Mouse (Mus musculus) forebrain, embryonic 10.5 days (tissue): ENCODE data around the gene Dcdc2a. TPM values are rescaled to one million over a fixed set of nuclear protein-coding genes. Genes with fewer than 3 reads are reported as not detected.

Experiments
- DNase-seq: peaks from one replicate; pipeline ENCODE4 v3.0.0-alpha.2; 2017; ENCODE audit warnings: low spot score; ENCODE audit errors: extremely low spot score
- H3K27ac ChIP-seq: fragments of 300-500 bp; sonication (generic); 2 replicates; pipeline ENCODE4 v1.5.1; 2016; ENCODE audit warnings: mild to moderate bottlenecking
- H3K27me3 ChIP-seq: fragments of 300-500 bp; sonication (generic); 2 replicates; pipeline ENCODE4 v1.6.1; 2016; ENCODE audit warnings: mild to moderate bottlenecking; ENCODE audit not compliant: poor library complexity, severe bottlenecking
- H3K36me3 ChIP-seq: fragments of 300-500 bp; sonication (generic); replicated peaks from 2 replicates; pipeline ENCODE4 v1.6.1; 2016; ENCODE audit warnings: mild to moderate bottlenecking, moderate library complexity
- H3K4me1 ChIP-seq: fragments of 300-500 bp; sonication (generic); 2 replicates; pipeline ENCODE4 v1.6.1; 2016
- H3K4me3 ChIP-seq: fragments of 300-500 bp; sonication (generic); 2 replicates; pipeline ENCODE4 v1.5.1; 2016; ENCODE audit warnings: mild to moderate bottlenecking, moderate library complexity
- H3K9me3 ChIP-seq: fragments of 300-500 bp; sonication (generic); 2 replicates; pipeline ENCODE4 v1.6.1; 2016; ENCODE audit warnings: mild to moderate bottlenecking, moderate library complexity
- WGBS: fragments of 180-500 bp; shearing (Covaris S2); methylation state at CpG from one replicate; pipeline ENCODE4 v1.1.7; 2016; 5-methylcytosine and 5-hydroxymethylcytosine counted together
- polyA plus RNA-seq: library from polyadenylated mRNA; unstranded; fragments of >200 nt; fragmentation: Nextera tagmentation; extraction: Ambion mirVana; gene quantifications from 2 replicates; pipeline ENCODE4 v1.2.1, GENCODE M21; 2016

The Dcdc2a gene
- polyA plus RNA-seq, 1 experiment from 2014 or later: 1.5 TPM

DNA sequence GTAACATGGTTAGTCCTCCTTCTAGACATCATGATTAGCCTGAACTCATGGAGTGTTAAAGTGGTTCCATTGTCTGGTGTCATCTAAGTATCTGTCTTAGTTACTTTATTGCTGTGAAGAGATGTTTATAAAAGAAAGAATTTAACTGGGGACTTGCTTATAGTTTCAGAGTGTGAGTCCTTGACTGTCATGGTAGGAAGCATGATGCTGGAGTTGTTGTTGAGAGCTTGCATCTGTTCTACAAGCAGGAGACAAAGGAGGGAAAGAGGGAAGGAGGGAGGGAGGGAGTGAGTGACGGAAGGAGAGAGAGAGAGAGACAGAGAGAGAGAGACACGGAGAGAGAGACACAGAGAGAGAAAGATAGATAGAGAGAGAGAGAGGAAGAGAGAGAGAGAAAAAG, 90.4 kb downstream of the Dcdc2a start:
- H3K27me3 ChIP-seq: no peaks in the 10 kb centered on the region
- WGBS: 73% methylated on average over 2 of the region's 2 CpGs
- no peak overlapping the region for H3K27ac ChIP-seq
- no peaks in the 10 kb centered on the region for H3K9me3 ChIP-seq
- H3K4me3 ChIP-seq: no peak overlapping the region
- H3K4me1 ChIP-seq: peaks cover 6% of the 10 kb centered on the region
- no peaks in the 10 kb centered on the region for H3K36me3 ChIP-seq
- DNase-seq: no peak

DNA sequence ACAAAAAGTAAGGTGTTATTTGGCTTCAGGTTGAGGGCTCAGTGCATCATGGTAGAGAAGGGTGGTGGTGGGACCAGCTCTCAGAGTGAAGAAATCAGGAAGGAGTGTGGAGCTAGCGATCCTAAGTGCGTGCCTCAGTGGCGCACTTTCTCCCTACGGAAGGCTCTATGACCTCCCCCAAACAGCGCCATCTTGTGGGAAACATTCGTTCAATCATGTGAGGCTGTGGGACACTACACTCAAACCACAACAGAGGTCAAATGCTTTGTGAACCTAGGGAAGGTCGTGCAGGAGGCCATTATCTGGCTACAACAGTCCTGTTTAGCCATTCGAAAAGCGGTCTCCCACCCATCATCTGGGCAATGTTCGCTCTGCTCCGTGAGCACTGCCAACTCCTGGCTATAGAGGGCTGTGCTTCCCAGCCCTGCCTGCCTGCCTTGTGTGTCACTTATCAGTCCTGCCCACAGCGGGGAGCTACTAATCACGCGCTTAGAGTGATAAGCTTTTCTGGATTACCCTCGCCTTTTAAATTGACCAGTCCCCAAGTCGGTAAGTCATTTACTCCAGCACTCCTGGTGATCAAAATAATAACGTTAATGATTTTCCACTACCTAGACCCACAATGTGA, 94.5 kb downstream of the Dcdc2a start:
- DNase-seq: no peak
- H3K36me3 ChIP-seq: no peaks in the 10 kb centered on the region
- H3K4me3 ChIP-seq: no peak overlapping the region
- H3K4me1 ChIP-seq: peaks cover 6% of the 10 kb centered on the region
- 20% methylated on average over 17 of the region's 17 CpGs for WGBS
- H3K9me3 ChIP-seq: no peaks in the 10 kb centered on the region
- no peaks in the 10 kb centered on the region for H3K27me3 ChIP-seq
- no peak overlapping the region for H3K27ac ChIP-seq

DNA sequence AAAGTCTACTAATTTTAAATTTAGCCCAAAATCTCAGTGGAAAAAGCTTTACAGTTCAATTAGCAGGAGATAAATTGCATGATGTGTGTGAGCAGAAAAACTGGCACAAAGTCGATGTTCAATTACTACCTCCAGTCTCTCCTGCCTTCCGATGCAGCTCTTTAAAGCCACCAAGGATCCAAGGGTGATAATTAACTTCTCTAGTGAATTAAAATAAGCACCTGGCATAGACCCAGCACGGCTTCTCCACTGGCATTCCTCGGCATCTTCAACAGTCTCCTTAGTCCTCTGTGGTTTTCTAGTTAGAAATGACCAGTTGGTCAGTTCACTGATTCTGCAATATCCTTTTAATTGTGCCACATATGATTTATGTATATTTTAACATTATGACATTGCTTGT, 95.1 kb downstream of the Dcdc2a start:
- Histone ChIP-seq H3K36me3 (no peaks in the 10 kb centered on the region), H3K4me1 (peaks cover 6% of the 10 kb centered on the region), H3K27me3 (no peaks in the 10 kb centered on the region), H3K9me3 (no peaks in the 10 kb centered on the region), H3K4me3 (no peak overlapping the region), H3K27ac (no peak overlapping the region)
- DNase-seq: no peak
- 34% methylated on average over 4 of the region's 4 CpGs for WGBS

DNA sequence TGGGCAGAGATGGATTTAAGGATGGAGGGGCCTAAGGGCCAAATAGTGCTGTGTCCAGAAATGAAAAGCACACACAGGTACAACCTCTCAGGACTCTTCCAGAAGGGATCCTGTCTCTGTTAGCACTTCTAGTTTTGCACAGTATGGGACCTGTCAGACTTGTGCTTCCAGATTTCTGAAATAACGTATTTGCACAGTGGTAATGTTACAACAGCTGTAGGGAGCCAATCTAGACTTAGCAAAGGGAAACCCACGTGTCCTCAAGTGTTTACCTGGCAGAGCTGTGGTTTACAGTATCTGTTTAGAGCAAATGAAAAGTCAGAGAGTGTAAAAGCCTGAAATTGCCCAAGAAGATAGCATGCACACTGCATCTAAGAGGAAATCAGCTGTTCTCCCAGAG, 104.1 kb downstream of the Dcdc2a start:
- H3K4me1 ChIP-seq: peaks cover 11% of the 10 kb centered on the region; the same call in 1 of the 2 replicates
- H3K4me3 ChIP-seq: no peak overlapping the region
- no peaks in the 10 kb centered on the region for H3K9me3 ChIP-seq
- no peaks in the 10 kb centered on the region for H3K36me3 ChIP-seq
- no peak for DNase-seq
- WGBS: 85% methylated on average over 2 of the region's 2 CpGs
- no peak overlapping the region for H3K27ac ChIP-seq
- H3K27me3 ChIP-seq: no peaks in the 10 kb centered on the region

DNA sequence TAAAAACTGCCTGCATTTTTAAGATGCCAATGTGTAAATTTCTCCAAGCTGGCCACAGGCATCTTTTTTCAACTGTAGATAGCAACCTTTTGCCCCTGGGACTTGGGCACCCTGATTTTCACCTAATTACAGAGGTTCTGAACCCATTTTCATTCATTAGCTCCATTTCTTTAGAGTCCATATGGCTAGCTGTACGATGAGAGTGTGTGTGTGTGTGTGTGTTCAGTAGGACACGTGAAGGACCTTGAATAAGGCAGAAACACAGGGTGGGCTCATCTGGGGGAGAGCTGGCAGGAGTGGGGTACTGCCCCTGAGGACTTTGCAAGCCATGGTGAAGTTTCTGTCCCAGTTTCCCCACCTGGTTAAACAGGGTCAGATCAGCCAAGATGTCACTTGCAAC, 105.0 kb downstream of the Dcdc2a start:
- no peaks in the 10 kb centered on the region for H3K9me3 ChIP-seq
- H3K36me3 ChIP-seq: no peaks in the 10 kb centered on the region
- no peaks in the 10 kb centered on the region for H3K27me3 ChIP-seq
- H3K4me3 ChIP-seq: no peak overlapping the region
- no peak for DNase-seq
- H3K4me1 ChIP-seq: peaks cover 11% of the 10 kb centered on the region; the same call in 1 of the 2 replicates
- H3K27ac ChIP-seq: no peak overlapping the region
- WGBS: 78% methylated on average over 2 of the region's 2 CpGs

DNA sequence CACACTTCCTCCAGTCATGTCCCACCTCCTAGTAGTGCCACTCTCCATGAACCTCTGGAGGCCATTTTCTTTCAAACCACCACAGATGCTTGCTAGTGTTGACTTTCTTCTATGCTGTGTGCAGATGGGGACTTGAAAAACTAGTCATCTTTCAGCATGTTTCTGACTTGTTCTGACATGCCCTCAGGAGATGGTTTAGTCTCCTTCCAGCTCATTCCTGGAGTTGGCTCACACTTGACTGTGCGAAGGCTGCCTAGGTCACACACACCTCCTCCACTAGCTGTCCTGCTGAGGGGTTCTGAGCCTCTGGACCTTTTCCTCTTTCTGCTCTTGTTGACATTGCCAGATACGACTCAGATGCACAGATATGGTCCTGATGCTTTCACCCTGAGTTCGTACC, 106.8 kb downstream of the Dcdc2a start:
- Histone ChIP-seq H3K27me3 (no peaks in the 10 kb centered on the region), H3K27ac (no peak overlapping the region), H3K4me1 (peaks cover 11% of the 10 kb centered on the region; the same call in 1 of the 2 replicates), H3K36me3 (no peaks in the 10 kb centered on the region), H3K4me3 (no peak overlapping the region), H3K9me3 (no peaks in the 10 kb centered on the region)
- DNase-seq: no peak
- WGBS: 93% methylated on average over 3 of the region's 3 CpGs

DNA sequence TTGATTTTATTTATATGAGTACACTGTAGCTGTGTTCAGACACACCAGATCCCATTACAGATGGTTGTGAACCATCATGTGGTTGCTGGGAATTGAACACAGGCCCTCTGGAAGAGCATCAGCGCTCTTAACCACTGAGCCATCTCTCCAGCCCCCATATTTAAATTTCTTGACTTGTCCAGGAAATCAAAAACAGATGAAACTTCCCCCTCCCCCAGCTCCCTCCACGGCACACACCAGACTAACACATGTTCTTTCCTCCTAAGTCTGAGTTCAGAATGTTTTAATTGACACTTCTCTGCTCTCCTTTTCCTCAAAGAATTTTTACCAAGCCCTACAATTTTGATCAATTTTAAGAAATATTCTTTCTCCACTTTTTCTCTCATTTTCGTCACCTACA, 113.1 kb downstream of the Dcdc2a start:
- Histone ChIP-seq H3K4me1 (no peaks in the 10 kb centered on the region), H3K4me3 (no peak overlapping the region), H3K9me3 (no peaks in the 10 kb centered on the region), H3K27me3 (no peaks in the 10 kb centered on the region), H3K27ac (no peak overlapping the region), H3K36me3 (no peaks in the 10 kb centered on the region)
- WGBS: 75% methylated on average over 3 of the region's 3 CpGs
- DNase-seq: no peak

DNA sequence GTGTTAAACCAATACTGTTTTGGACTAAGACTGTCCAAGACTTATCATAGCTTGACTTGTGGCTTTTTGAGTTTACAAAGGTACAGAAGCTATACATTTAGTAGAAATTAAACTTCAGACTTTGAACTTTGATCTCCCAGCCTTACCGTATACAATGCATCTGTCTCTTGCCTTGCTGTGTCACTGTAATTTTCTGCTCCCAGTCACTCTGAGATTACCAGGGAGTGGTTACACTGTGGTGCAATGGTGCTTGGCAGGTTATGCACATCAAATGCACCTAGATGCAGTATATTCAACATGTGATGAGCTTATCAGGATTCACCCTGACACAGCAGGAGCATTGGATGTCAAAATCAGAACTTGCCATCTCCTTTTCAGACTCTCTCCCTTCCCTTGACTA, 122.0 kb downstream of the Dcdc2a start:
- no peaks in the 10 kb centered on the region for H3K27me3 ChIP-seq
- H3K36me3 ChIP-seq: no peaks in the 10 kb centered on the region
- no peak for DNase-seq
- no peaks in the 10 kb centered on the region for H3K4me1 ChIP-seq
- no peak overlapping the region for H3K4me3 ChIP-seq
- no peaks in the 10 kb centered on the region for H3K9me3 ChIP-seq
- no peak overlapping the region for H3K27ac ChIP-seq
- 97% methylated on average over 1 of the region's 1 CpGs for WGBS

DNA sequence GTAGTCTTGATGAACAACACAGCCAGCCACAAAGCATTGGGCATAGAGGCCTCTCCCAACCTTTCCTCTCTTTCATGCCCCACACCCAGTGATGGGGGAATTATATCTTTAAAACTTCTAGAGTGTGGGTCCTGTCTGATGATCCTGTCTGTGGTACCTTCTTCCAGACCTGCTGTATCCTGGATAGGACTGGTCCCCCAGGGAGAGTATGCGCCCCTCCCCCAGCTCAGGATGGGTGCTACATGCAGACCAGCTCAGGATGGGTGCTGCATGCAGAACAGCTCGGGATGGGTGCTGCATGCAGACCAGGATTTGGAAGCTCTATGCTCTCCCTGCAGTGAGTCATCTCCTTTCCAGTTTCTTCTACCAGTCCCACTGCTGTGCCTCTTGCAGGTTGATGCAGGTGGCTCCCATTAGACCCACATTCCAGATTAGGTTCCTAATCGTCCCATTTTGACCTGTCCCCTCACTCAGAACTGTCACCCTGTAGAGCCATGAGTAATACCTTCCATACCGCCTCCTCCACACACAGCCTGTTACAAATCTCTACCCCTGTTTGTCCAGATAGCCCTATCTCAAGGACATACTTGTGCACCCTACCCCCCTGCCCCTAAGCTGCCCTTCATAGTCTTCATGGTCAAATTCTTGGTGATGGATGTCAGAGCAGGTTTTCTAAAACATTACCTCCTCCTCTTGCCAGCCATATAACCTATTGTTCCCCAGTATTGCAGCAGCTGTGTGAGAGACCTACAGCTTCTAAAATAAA, 122.6 kb downstream of the Dcdc2a start:
- DNase-seq: no peak
- Histone ChIP-seq H3K9me3 (no peaks in the 10 kb centered on the region), H3K36me3 (no peaks in the 10 kb centered on the region), H3K4me3 (no peak overlapping the region), H3K27ac (no peak overlapping the region), H3K4me1 (no peaks in the 10 kb centered on the region), H3K27me3 (no peaks in the 10 kb centered on the region)
- WGBS: 75% methylated on average over 4 of the region's 4 CpGs

DNA sequence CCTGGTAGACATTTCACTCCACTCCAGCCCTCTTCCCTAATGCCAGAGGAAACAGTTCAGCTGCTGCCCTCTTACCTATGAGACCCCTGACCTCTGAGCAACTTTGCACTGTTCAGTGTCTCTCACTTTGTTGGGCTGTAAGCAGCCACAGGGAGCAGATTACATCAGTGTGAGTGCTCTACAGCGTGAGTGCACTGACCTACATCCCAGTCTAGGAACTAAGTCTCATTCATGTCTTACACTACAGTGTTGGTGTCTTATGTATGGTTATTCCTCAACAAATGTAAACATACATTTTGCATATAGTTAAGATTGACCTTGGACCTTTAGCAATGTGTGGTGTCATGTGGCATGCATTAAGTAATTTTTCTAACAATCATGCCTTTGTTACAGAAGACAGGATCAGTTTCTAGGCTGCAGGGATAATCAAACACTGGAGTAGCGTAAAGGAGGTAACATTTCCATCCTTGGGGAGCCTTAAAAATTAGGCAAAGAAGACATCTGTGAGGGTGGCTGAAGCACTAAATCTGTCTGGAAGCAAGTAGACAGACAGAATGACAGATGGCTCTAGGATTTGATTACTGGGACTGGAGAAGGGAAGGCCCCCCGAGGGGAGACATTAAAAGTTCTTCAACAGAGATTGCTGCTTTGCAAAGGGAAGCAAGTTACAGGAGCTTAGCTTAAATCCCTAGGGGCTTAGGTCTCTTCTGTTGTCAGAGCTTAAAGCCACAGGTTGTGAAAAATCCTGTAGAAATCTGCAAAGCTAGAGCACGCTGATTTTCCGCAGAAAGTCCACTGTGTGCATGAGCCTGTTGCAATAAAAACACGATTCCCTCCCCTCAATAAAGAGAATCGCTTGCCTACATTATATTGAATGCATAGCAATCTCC, 130.9 kb downstream of the Dcdc2a start:
- H3K9me3 ChIP-seq: no peaks in the 10 kb centered on the region
- H3K27me3 ChIP-seq: no peaks in the 10 kb centered on the region
- H3K36me3 ChIP-seq: no peaks in the 10 kb centered on the region
- WGBS: 12% methylated on average over 7 of the region's 7 CpGs
- H3K4me3 ChIP-seq: peak overlapping the region; percentile 29
- peaks cover 25% of the 10 kb centered on the region for H3K4me1 ChIP-seq
- DNase-seq: peak; percentile 15
- H3K27ac ChIP-seq: peak overlapping the region; percentile 68

DNA sequence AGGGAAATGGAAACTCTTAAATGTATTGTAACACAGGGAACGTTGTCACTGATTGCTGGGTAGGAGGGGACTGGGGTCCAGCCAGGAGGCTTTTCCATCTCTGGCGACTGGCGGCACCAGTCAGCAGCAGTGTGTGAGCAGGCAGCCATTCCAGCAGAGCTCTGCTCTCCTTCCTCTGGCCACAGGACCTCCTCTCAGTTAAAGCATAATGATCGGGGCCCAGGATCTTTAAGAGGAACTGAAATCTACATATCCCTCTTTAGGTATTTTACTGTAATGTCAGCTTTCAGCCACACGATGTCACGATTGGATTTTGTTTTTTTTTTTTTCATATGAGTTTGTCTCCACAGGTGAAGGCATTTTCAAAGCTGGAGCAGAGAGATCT, 131.5 kb downstream of the Dcdc2a start:
- no peak for DNase-seq
- Histone ChIP-seq H3K9me3 (no peaks in the 10 kb centered on the region), H3K27ac (peak overlapping the region; percentile 68; the same call in 1 of the 2 replicates), H3K4me3 (peak overlapping the region; percentile 29), H3K36me3 (no peaks in the 10 kb centered on the region), H3K4me1 (peaks cover 25% of the 10 kb centered on the region), H3K27me3 (no peaks in the 10 kb centered on the region)
- 8% methylated on average over 6 of the region's 6 CpGs for WGBS

DNA sequence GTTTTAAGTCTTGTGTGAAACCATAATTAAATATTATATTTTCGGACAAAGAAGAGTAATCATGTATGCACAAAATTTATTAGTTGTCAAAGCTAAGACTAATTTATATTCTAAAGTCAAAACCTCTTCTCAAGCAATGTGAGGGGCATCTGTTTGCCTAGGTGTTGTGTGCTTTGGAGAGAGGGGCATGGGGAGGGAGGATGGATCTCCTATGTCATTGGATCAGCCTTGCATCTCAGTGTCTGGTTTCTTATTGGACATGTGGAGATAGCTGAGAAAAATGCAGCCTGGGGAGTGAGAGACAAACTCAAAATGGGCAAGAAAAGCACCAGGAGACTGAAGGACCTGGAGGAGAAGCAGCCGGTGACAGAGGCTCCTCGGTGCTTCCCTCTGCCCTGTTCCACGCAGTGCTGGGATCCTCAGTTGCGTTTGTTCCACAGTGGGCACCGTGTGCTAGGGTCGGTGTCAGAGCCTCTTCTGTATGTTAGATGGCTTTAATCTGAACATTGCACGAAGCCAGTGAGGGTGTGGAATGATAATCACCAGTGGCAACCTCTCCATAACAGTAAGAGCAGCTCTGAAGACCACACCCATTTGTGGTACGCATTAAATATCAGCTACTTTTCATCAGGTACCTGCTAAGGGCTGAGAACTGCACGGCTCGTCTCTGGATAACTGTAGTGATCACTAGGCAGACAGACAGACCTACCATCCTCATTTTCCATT, 133.8 kb downstream of the Dcdc2a start:
- H3K4me1 ChIP-seq: peaks cover 25% of the 10 kb centered on the region
- no peak overlapping the region for H3K4me3 ChIP-seq
- WGBS: 90% methylated on average over 11 of the region's 11 CpGs
- H3K27me3 ChIP-seq: no peaks in the 10 kb centered on the region
- no peak for DNase-seq
- H3K9me3 ChIP-seq: no peaks in the 10 kb centered on the region
- H3K36me3 ChIP-seq: no peaks in the 10 kb centered on the region
- H3K27ac ChIP-seq: no peak overlapping the region
